In the genomic region with DNA sequence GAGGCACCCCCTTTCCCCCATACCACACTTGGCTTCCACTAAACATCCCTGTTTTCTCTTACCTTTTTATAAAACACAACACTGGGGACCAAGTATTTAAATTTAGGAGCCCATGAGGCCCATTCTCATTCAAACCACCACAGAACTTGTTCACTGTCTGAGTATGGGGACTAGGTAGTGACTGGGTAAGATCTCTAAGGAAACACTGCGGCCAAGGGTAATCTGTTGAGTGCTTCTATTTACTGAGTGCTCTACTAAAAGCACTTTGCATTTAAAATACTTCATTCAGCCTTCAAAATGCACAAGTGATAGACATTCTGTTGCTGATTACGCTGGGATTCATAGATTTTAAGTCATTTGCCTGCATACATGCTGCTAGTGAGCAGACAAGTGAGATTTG, we compare ENCODE assay signal across 25 mouse cellular contexts.
"Had no signal": no experiment of that assay in that cellular context is flagged by ENCODE, and none has a peak within 500 bp of the region (broad histone marks: within the 10 kb centered on the region; RNA-seq: fewer than 3 reads in every experiment).

No protein-coding gene starts in this region.

- H3K4me3 ChIP-seq: heart, embryonic 10.5 days; heart, embryonic 13.5 days; heart, embryonic 15.5 days; hindbrain, embryonic 13.5 days; hindbrain, embryonic 15.5 days; layer of hippocampus, adult 2 months; limb, embryonic 13.5 days; limb, embryonic 15.5 days; liver, embryonic 12.5 days had no signal

- H3K36me3 ChIP-seq: heart, embryonic 10.5 days; heart, embryonic 13.5 days; heart, embryonic 15.5 days; hindbrain, embryonic 13.5 days; hindbrain, embryonic 15.5 days; limb, embryonic 13.5 days; limb, embryonic 15.5 days; liver, embryonic 12.5 days had no signal

- H3K9me3 ChIP-seq: heart, embryonic 10.5 days; heart, embryonic 15.5 days; hindbrain, embryonic 13.5 days; hindbrain, embryonic 15.5 days; limb, embryonic 13.5 days; limb, embryonic 15.5 days; liver, embryonic 12.5 days had no signal

- DNase-seq: gastrocnemius, postnatal 14 days; gastrocnemius, postnatal 36 days; heart, adult 18-20 months; heart, postnatal 14 days; heart, postnatal 36 days; kidney, adult 11 months; kidney, adult 2 months; kidney, adult 9 months; kidney, postnatal 10 days; kidney, postnatal 25 days; kidney, postnatal 4 days; layer of hippocampus, postnatal 36 days; left cerebral cortex, postnatal 4 days had no signal

- H3K27me3 ChIP-seq: heart, embryonic 13.5 days; heart, embryonic 15.5 days; hindbrain, embryonic 13.5 days; hindbrain, embryonic 15.5 days; limb, embryonic 13.5 days; limb, embryonic 15.5 days; liver, embryonic 12.5 days had no signal

- H3K4me1 ChIP-seq: hindbrain, embryonic 15.5 days had no signal

- ATAC-seq: hindbrain, postnatal 0 days; intestine, embryonic 16.5 days; liver, embryonic 12.5 days had no signal

- H3K4me2 ChIP-seq: heart, embryonic 13.5 days; heart, embryonic 15.5 days; hindbrain, embryonic 13.5 days; hindbrain, embryonic 15.5 days; limb, embryonic 13.5 days; limb, embryonic 15.5 days; liver, embryonic 12.5 days had no signal

- H3K9ac ChIP-seq: heart, embryonic 13.5 days; heart, embryonic 15.5 days; hindbrain, embryonic 13.5 days; hindbrain, embryonic 15.5 days; limb, embryonic 13.5 days; limb, embryonic 15.5 days; liver, embryonic 12.5 days; liver, embryonic 14.5 days had no signal

- H3K27ac ChIP-seq: heart, embryonic 10.5 days; heart, embryonic 13.5 days; heart, embryonic 15.5 days; hindbrain, embryonic 13.5 days; hindbrain, embryonic 15.5 days; hindbrain, postnatal 0 days; layer of hippocampus, adult 2 months; limb, embryonic 13.5 days; limb, embryonic 15.5 days; liver, embryonic 12.5 days; liver, embryonic 14.5 days had no signal
